Mouse (Mus musculus): ENCODE results near the gene Cerk. TPM values are rescaled to one million over a fixed set of nuclear protein-coding genes. Genes with fewer than 3 reads are reported as not detected.
"Not testable (repeated sequence)": the region's sequence is repeated elsewhere in the genome, so short reads cannot be mapped to it uniquely, and the experiment has no call there.

Cerk gene
- polyA plus RNA-seq, 2 experiments: 18.0 to 20.4 TPM

- DNase-seq (ENCODE audit: low spot score) (no peak), ATAC-seq (ENCODE audit: low FRiP score, low read depth) (no peak)
- 71% methylated on average over 7 of the region's 7 CpGs for WGBS
- H3K27ac ChIP-seq (replicated peaks; ENCODE audit: low read depth, low read length): no peak overlapping the region
- no peak for TF ChIP-seq POLR2A (IDR thresholded peaks at IDR 0.05; ENCODE audit: borderline replicate concordance, extremely low read depth, insufficient read depth, insufficient read length)
- H3K9ac ChIP-seq (ENCODE audit: low read depth, low read length, severe bottlenecking): no peak overlapping the region
- H3K4me2 ChIP-seq (replicated peaks; ENCODE audit: low read depth, low read length, severe bottlenecking): no peak overlapping the region
- H3K4me3 ChIP-seq (replicated peaks; ENCODE audit: low read length): no peak overlapping the region
- H3K9me3 ChIP-seq (ENCODE audit: control insufficient read depth, low read length): no peaks in the 10 kb centered on the region
- H3K4me1 ChIP-seq (ENCODE audit: control insufficient read depth, insufficient read depth, low read length): peaks cover 6% of the 10 kb centered on the region
- no peaks in the 10 kb centered on the region for H3K27me3 ChIP-seq (ENCODE audit: control insufficient read depth, insufficient read depth, low read length)
- no peaks in the 10 kb centered on the region for H3K36me3 ChIP-seq (ENCODE audit: control insufficient read depth, insufficient read depth, low read length)
Observed at GRCm38 (mm10) chr15:86219534-86220228, 33.7 kb upstream of the Cerk start.

DNA sequence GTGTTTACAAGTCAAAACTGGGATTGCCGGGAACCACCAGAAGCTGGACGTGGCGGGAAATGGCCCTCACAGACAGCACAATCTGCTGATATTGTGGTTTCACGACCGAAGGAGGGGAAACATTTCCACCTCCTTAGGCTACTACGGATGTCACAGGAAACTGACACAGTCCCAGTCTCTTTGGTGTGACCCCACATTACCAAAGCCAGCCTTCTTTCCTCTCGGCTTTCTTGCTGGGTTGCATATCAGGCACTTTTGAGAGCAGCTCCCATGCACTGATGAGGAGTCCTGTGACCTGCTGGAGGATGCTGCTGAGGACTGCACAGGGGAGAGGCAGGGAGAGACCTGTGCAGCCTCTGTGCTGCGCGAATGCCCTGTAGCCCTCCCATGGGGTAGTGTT lies 30.7 kb upstream of the Cerk start:
- not testable (repeated sequence) for H3K9ac ChIP-seq (ENCODE audit: low read depth, low read length, severe bottlenecking); H3K4me2 ChIP-seq (replicated peaks; ENCODE audit: low read depth, low read length, severe bottlenecking); H3K9me3 ChIP-seq (ENCODE audit: control insufficient read depth, low read length); H3K27ac ChIP-seq (replicated peaks; ENCODE audit: low read depth, low read length); ATAC-seq (ENCODE audit: low FRiP score, low read depth); DNase-seq (ENCODE audit: low spot score); H3K36me3 ChIP-seq (ENCODE audit: control insufficient read depth, insufficient read depth, low read length); H3K4me3 ChIP-seq (replicated peaks; ENCODE audit: low read length); H3K27me3 ChIP-seq (ENCODE audit: control insufficient read depth, insufficient read depth, low read length)
- WGBS: 84% methylated on average over 9 of the region's 9 CpGs
- peaks cover 14% of the 10 kb centered on the region for H3K4me1 ChIP-seq (ENCODE audit: control insufficient read depth, insufficient read depth, low read length)

GRCm38 (mm10) chr15:86214549-86215201 lies 28.7 kb upstream of the Cerk start:
- H3K4me1 ChIP-seq (ENCODE audit: control insufficient read depth, insufficient read depth, low read length): peaks cover 12% of the 10 kb centered on the region
- DNase-seq (ENCODE audit: low spot score): no peak
- peak overlapping the region; percentile 88; the same call in 1 of the 2 replicates for H3K27ac ChIP-seq (replicated peaks; ENCODE audit: low read depth, low read length)
- H3K4me2 ChIP-seq (replicated peaks; ENCODE audit: low read depth, low read length, severe bottlenecking): peak overlapping the region; percentile 99
- TF ChIP-seq POLR2A (IDR thresholded peaks at IDR 0.05; ENCODE audit: borderline replicate concordance, extremely low read depth, insufficient read depth, insufficient read length): no peak
- H3K27me3 ChIP-seq (ENCODE audit: control insufficient read depth, insufficient read depth, low read length): no peaks in the 10 kb centered on the region
- peak overlapping the region; percentile 88 for H3K9ac ChIP-seq (ENCODE audit: low read depth, low read length, severe bottlenecking)
- no peaks in the 10 kb centered on the region for H3K36me3 ChIP-seq (ENCODE audit: control insufficient read depth, insufficient read depth, low read length)
- H3K4me3 ChIP-seq (replicated peaks; ENCODE audit: low read length): peak overlapping the region; percentile 72
- WGBS: 14% methylated on average over 25 of the region's 25 CpGs
- no peaks in the 10 kb centered on the region for H3K9me3 ChIP-seq (ENCODE audit: control insufficient read depth, low read length)
- no peak; the same call in 1 of the 2 replicates for ATAC-seq (ENCODE audit: low FRiP score, low read depth)

GRCm38 (mm10) chr15:86213753-86214548 lies 28.0 kb upstream of the Cerk start, which contains the start of gene Tbc1d22a:
TSS of gene Tbc1d22a (plus strand) at chr15:86214459.
- under 1% methylated on average over 56 of the region's 64 CpGs for WGBS
- H3K27ac ChIP-seq (replicated peaks; ENCODE audit: low read depth, low read length): peak within 1 kb of the TSS; percentile 88

GRCm38 (mm10) chr15:86212193-86212592 lies 26.3 kb upstream of the Cerk start:
- not testable (repeated sequence) for ATAC-seq (ENCODE audit: low FRiP score, low read depth)

More at GRCm38 (mm10) chr15:86213753-86214548, 28.0 kb upstream of the Cerk start, which contains the start of gene Tbc1d22a:
- Histone ChIP-seq H3K36me3 (ENCODE audit: control insufficient read depth, insufficient read depth, low read length) (no peaks in the 10 kb centered on the region), H3K4me1 (ENCODE audit: control insufficient read depth, insufficient read depth, low read length) (peaks cover 12% of the 10 kb centered on the region), H3K9me3 (ENCODE audit: control insufficient read depth, low read length) (no peaks in the 10 kb centered on the region), H3K27me3 (ENCODE audit: control insufficient read depth, insufficient read depth, low read length) (no peaks in the 10 kb centered on the region), H3K4me2 (replicated peaks; ENCODE audit: low read depth, low read length, severe bottlenecking) (peak within 1 kb of the TSS; percentile 99), H3K9ac (ENCODE audit: low read depth, low read length, severe bottlenecking) (peak within 1 kb of the TSS; percentile 88), H3K4me3 (replicated peaks; ENCODE audit: low read length) (peak within 1 kb of the TSS; percentile 72)
- TF ChIP-seq POLR2A (IDR thresholded peaks at IDR 0.05; ENCODE audit: borderline replicate concordance, extremely low read depth, insufficient read depth, insufficient read length): peak; percentile 78; the same call in 1 of the 2 replicates
- ATAC-seq (ENCODE audit: low FRiP score, low read depth) (peak; percentile 94), DNase-seq (ENCODE audit: low spot score) (peak; percentile 93)

More at GRCm38 (mm10) chr15:86212193-86212592, 26.3 kb upstream of the Cerk start:
- not testable (repeated sequence) for H3K36me3 ChIP-seq (ENCODE audit: control insufficient read depth, insufficient read depth, low read length); H3K27ac ChIP-seq (replicated peaks; ENCODE audit: low read depth, low read length); DNase-seq (ENCODE audit: low spot score); H3K9ac ChIP-seq (ENCODE audit: low read depth, low read length, severe bottlenecking); H3K9me3 ChIP-seq (ENCODE audit: control insufficient read depth, low read length); H3K27me3 ChIP-seq (ENCODE audit: control insufficient read depth, insufficient read depth, low read length); H3K4me2 ChIP-seq (replicated peaks; ENCODE audit: low read depth, low read length, severe bottlenecking); H3K4me3 ChIP-seq (replicated peaks; ENCODE audit: low read length)
- peaks cover 12% of the 10 kb centered on the region for H3K4me1 ChIP-seq (ENCODE audit: control insufficient read depth, insufficient read depth, low read length)
- 92% methylated on average over 5 of the region's 5 CpGs for WGBS

Measured in limb, embryonic 14.5 days (tissue).